Mouse (Mus musculus): ENCODE results near the gene Sipa1l1. TPM values are rescaled to one million over a fixed set of nuclear protein-coding genes. Genes with fewer than 3 reads are reported as not detected.

Sipa1l1 gene
- polyA plus RNA-seq, 1 experiment from 2014 or later, result 17.2 TPM

- no peak overlapping the region for H3K9ac ChIP-seq (replicated peaks; ENCODE audit: low read depth, low read length)
- no peak overlapping the region for H3K4me3 ChIP-seq (ENCODE audit: low read depth, low read length)
- H3K4me1 ChIP-seq (ENCODE audit: control insufficient read depth, insufficient read depth, low read length), result 0 out of 2 replicates have a peak, but pooled peaks cover 4% of the 10 kb centered on the region
- no peaks in the 10 kb centered on the region for H3K9me3 ChIP-seq (ENCODE audit: control insufficient read depth, low read length)
- H3K4me2 ChIP-seq (ENCODE audit: low read depth, low read length), result no peak overlapping the region
- H3K27ac ChIP-seq (ENCODE audit: low read depth, low read length), result no peak overlapping the region
- H3K27me3 ChIP-seq (ENCODE audit: control insufficient read depth, insufficient read depth, low read length), result no peaks in the 10 kb centered on the region
- H3K36me3 ChIP-seq (ENCODE audit: control insufficient read depth, insufficient read depth, low read length), result no peaks in the 10 kb centered on the region
- WGBS, result 93% methylated on average over 2 of the region's 2 CpGs
- ATAC-seq (ENCODE audit: low read depth), result no peak
Measured at GRCm38 (mm10) chr12:82285018-82285417, 115.9 kb downstream of the Sipa1l1 start.

GRCm38 (mm10) chr12:82286068-82286467 is 116.9 kb downstream of the Sipa1l1 start:
- H3K27ac ChIP-seq (ENCODE audit: low read depth, low read length), result no peak overlapping the region
- H3K4me2 ChIP-seq (ENCODE audit: low read depth, low read length), result no peak overlapping the region
- H3K9me3 ChIP-seq (ENCODE audit: control insufficient read depth, low read length), result no peaks in the 10 kb centered on the region
- H3K4me3 ChIP-seq (ENCODE audit: low read depth, low read length), result no peak overlapping the region
- no peak overlapping the region for H3K9ac ChIP-seq (replicated peaks; ENCODE audit: low read depth, low read length)
- 0 out of 2 replicates have a peak, but pooled peaks cover 4% of the 10 kb centered on the region for H3K4me1 ChIP-seq (ENCODE audit: control insufficient read depth, insufficient read depth, low read length)
- 25% methylated on average over 6 of the region's 6 CpGs for WGBS
- H3K27me3 ChIP-seq (ENCODE audit: control insufficient read depth, insufficient read depth, low read length), result no peaks in the 10 kb centered on the region
- H3K36me3 ChIP-seq (ENCODE audit: control insufficient read depth, insufficient read depth, low read length), result no peaks in the 10 kb centered on the region
- ATAC-seq (ENCODE audit: low read depth), result no peak

DNA sequence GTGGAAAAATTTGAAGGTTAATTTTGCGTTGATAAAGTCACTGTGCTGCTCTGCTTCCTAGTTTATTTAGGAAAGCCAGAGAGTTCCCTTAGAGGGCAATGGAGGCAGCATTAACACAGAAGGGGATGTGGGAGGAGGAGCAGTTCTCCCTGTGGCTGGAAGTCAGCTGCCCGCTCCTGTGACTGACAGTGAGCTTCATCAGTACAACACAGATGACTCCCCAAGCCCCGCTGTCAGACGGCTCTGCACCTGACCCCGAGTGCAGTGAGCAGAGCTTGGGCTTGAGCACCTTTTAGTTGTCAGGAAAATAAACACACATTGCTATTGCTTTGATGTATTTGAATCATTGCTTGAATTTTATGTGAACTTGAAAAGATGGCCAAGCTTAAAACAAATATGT is 117.7 kb downstream of the Sipa1l1 start:
- Histone ChIP-seq H3K27me3 (ENCODE audit: control insufficient read depth, insufficient read depth, low read length) (no peaks in the 10 kb centered on the region), H3K36me3 (ENCODE audit: control insufficient read depth, insufficient read depth, low read length) (no peaks in the 10 kb centered on the region), H3K27ac (ENCODE audit: low read depth, low read length) (no peak overlapping the region), H3K9me3 (ENCODE audit: control insufficient read depth, low read length) (no peaks in the 10 kb centered on the region), H3K4me1 (ENCODE audit: control insufficient read depth, insufficient read depth, low read length) (0 out of 2 replicates have a peak, but pooled peaks cover 4% of the 10 kb centered on the region), H3K9ac (replicated peaks; ENCODE audit: low read depth, low read length) (no peak overlapping the region), H3K4me3 (ENCODE audit: low read depth, low read length) (no peak overlapping the region), H3K4me2 (ENCODE audit: low read depth, low read length) (no peak overlapping the region)
- no peak for ATAC-seq (ENCODE audit: low read depth)
- 39% methylated on average over 5 of the region's 5 CpGs for WGBS

DNA sequence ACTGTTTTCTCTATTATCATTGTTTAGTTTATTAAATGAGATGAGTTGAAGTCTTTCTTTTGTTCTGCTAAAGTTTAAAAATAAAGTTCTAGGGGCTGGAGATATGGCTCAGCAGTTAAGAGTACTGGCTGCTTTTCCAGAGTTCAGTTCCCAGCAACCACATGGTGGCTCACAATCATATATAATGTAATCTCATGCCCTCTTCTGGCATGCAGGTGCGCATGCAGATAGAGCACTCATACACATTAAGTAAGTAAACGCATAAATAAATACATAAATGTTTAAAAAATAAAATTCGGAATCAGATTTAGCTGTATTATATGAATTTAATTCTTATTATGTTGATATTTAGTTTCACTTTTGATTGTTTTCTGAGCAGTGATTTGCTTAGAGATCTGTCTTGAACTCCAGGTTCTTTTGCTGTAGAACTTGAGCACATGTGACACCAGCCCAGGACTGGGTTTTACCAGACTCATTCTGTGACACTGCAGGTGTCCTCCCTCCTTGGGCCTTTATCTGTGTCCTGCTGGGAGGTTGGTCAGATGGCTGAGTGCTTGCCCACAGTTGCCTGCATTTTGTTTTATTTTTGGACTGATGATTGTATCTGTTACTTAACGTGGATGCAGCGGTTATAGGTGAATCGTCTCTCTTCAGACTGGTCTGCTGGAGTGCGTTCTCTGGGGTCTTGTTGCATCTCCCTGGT is 124.6 kb downstream of the Sipa1l1 start:
- no peaks in the 10 kb centered on the region for H3K36me3 ChIP-seq (ENCODE audit: control insufficient read depth, insufficient read depth, low read length)
- H3K9ac ChIP-seq (replicated peaks; ENCODE audit: low read depth, low read length), result no peak overlapping the region
- ATAC-seq (ENCODE audit: low read depth), result no peak
- WGBS, result 95% methylated on average over 7 of the region's 7 CpGs
- H3K27me3 ChIP-seq (ENCODE audit: control insufficient read depth, insufficient read depth, low read length), result no peaks in the 10 kb centered on the region
- H3K4me2 ChIP-seq (ENCODE audit: low read depth, low read length), result no peak overlapping the region
- no peaks in the 10 kb centered on the region for H3K4me1 ChIP-seq (ENCODE audit: control insufficient read depth, insufficient read depth, low read length)
- H3K27ac ChIP-seq (ENCODE audit: low read depth, low read length), result no peak overlapping the region
- no peak overlapping the region for H3K4me3 ChIP-seq (ENCODE audit: low read depth, low read length)
- no peaks in the 10 kb centered on the region for H3K9me3 ChIP-seq (ENCODE audit: control insufficient read depth, low read length)

DNA sequence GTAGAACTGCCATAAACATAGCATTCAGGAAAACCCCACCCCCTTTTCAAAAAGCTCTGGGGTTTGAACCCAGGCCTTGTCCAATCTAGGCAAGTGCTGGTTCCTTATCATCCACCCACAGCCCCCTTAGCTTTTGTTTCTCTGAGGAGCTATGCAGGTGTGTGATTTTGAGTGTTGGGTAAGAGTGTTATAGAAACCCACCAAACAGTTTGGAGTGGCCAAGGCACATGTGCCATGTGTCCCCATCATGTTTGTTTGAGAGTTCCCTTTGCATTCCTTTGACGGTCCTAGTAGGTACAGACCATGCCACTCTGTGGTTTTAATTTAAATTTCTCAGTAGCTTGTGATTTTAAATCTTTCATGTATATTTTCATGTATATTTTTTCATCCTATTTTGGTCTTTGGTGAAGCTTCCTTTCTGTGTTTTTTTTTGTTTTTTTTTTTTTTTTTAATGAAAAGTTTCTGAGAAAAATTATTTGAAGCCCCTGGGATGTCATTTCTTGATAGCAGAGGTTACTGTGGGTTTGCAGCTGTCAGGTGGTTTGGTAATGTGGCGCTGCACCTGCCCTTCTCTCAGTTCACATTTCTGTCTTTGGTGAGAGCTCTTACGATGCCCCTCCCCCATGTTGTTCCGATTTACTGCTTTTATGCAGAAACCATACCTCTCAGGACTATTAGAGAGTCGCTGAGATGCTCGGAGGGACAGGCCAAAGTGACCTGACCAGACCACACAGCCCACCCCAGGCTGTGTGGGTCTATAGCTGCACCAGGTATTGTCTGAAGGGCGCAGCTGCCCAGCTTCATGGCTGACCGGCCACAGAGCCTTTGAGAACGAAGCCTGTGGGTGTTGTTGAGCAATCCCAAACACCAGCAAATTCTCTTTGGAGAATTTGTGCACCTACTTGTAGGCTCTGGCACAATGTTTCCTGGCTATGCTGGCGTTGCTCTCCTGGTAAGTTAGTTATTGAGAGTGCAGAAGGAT is 126.1 kb downstream of the Sipa1l1 start:
- no peaks in the 10 kb centered on the region for H3K36me3 ChIP-seq (ENCODE audit: control insufficient read depth, insufficient read depth, low read length)
- H3K9me3 ChIP-seq (ENCODE audit: control insufficient read depth, low read length), result no peaks in the 10 kb centered on the region
- H3K4me1 ChIP-seq (ENCODE audit: control insufficient read depth, insufficient read depth, low read length), result no peaks in the 10 kb centered on the region
- H3K9ac ChIP-seq (replicated peaks; ENCODE audit: low read depth, low read length), result no peak overlapping the region
- no peak overlapping the region for H3K4me3 ChIP-seq (ENCODE audit: low read depth, low read length)
- H3K27me3 ChIP-seq (ENCODE audit: control insufficient read depth, insufficient read depth, low read length), result no peaks in the 10 kb centered on the region
- H3K27ac ChIP-seq (ENCODE audit: low read depth, low read length), result no peak overlapping the region
- H3K4me2 ChIP-seq (ENCODE audit: low read depth, low read length), result no peak overlapping the region
- WGBS, result 74% methylated on average over 10 of the region's 10 CpGs
- ATAC-seq (ENCODE audit: low read depth), result no peak

DNA sequence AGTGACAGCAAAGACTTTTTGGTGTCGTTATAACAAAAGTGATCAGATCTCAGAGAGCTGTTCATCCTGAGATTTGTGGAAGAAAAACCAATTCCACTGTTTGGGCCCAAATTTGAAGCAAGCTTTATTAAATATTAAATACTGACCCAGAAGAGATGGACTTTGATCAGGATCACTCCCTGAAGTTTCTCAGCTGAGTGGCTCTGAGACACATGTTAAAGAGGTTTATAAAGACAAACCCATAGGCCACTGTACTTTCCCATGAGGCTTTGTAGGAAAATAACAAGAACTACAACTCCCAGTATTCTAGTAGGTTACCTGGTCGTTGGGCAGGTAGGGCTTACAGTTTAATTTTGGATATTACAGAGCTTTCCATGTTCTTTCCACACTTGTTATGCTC is 127.2 kb downstream of the Sipa1l1 start:
- no peak for ATAC-seq (ENCODE audit: low read depth)
- no peaks in the 10 kb centered on the region for H3K4me1 ChIP-seq (ENCODE audit: control insufficient read depth, insufficient read depth, low read length)
- H3K4me2 ChIP-seq (ENCODE audit: low read depth, low read length), result no peak overlapping the region
- no peaks in the 10 kb centered on the region for H3K36me3 ChIP-seq (ENCODE audit: control insufficient read depth, insufficient read depth, low read length)
- no peak overlapping the region for H3K27ac ChIP-seq (ENCODE audit: low read depth, low read length)
- 96% methylated on average over 2 of the region's 2 CpGs for WGBS
- H3K27me3 ChIP-seq (ENCODE audit: control insufficient read depth, insufficient read depth, low read length), result no peaks in the 10 kb centered on the region
- H3K9me3 ChIP-seq (ENCODE audit: control insufficient read depth, low read length), result no peaks in the 10 kb centered on the region
- H3K9ac ChIP-seq (replicated peaks; ENCODE audit: low read depth, low read length), result no peak overlapping the region
- H3K4me3 ChIP-seq (ENCODE audit: low read depth, low read length), result no peak overlapping the region

DNA sequence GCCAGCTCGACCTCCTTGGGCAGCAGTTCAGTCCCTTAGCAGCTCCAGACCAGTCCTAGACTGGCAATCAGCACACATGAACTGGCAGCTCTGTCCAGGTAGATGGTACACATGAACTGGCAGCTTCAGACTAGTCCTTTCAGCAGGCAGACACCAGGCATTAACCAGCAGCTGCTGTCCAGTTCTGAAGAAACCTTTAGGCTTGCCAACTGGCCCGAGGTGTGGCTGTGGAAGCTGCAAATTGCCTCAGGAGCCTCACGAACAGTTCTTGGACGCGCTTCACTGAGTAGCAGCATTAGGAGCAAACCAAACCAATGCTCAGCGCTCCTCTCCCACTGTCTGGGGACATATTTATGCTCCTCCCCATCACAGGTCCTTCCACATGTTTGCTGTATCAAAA is 128.1 kb downstream of the Sipa1l1 start:
- no peak overlapping the region for H3K27ac ChIP-seq (ENCODE audit: low read depth, low read length)
- ATAC-seq (ENCODE audit: low read depth), result no peak
- H3K4me1 ChIP-seq (ENCODE audit: control insufficient read depth, insufficient read depth, low read length), result no peaks in the 10 kb centered on the region
- WGBS, result 71% methylated on average over 6 of the region's 6 CpGs
- no peaks in the 10 kb centered on the region for H3K27me3 ChIP-seq (ENCODE audit: control insufficient read depth, insufficient read depth, low read length)
- H3K9me3 ChIP-seq (ENCODE audit: control insufficient read depth, low read length), result no peaks in the 10 kb centered on the region
- no peak overlapping the region for H3K4me3 ChIP-seq (ENCODE audit: low read depth, low read length)
- no peak overlapping the region for H3K4me2 ChIP-seq (ENCODE audit: low read depth, low read length)
- no peaks in the 10 kb centered on the region for H3K36me3 ChIP-seq (ENCODE audit: control insufficient read depth, insufficient read depth, low read length)
- H3K9ac ChIP-seq (replicated peaks; ENCODE audit: low read depth, low read length), result no peak overlapping the region

DNA sequence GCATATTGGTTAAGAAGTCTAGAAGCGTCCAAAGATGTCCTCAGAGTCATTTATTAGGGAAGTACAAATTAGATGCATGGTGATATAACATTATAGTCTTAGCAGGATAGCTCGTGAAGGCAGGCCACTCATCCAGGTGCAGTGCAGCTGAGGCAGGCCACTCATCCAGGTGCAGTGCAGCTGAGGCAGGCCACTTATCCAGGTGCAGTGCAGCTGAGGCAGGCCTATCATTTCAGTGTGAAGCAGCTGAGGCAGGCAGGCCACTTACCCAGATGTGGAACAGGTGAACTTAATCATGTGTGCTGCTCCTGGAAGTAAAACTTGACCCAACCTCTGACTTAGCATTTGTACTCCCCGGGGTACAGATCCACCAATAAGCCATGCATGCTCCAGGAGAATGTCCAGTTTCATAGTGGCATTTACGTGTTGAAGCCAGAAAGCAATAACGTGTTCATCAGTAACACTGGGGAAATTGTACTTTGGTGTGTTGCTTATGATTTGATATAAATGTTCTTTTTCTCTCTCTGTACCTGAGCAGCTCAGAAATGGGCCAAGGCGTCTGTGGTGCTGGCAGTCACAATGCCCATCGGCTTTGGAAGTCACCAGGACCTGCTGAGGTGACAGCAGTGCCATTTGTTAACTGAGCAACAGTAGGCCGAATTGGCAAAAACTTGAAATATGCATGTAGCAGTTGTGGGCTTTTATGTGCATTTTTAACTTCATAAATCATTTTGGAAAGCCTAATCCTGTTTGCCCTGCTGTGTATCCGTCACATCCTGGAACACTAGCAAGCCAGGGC is 129.7 kb downstream of the Sipa1l1 start:
- no peak for ATAC-seq (ENCODE audit: low read depth)
- Histone ChIP-seq H3K4me1 (ENCODE audit: control insufficient read depth, insufficient read depth, low read length) (no peaks in the 10 kb centered on the region), H3K27me3 (ENCODE audit: control insufficient read depth, insufficient read depth, low read length) (no peaks in the 10 kb centered on the region), H3K4me2 (ENCODE audit: low read depth, low read length) (no peak overlapping the region), H3K36me3 (ENCODE audit: control insufficient read depth, insufficient read depth, low read length) (no peaks in the 10 kb centered on the region), H3K4me3 (ENCODE audit: low read depth, low read length) (no peak overlapping the region), H3K9me3 (ENCODE audit: control insufficient read depth, low read length) (no peaks in the 10 kb centered on the region), H3K27ac (ENCODE audit: low read depth, low read length) (no peak overlapping the region), H3K9ac (replicated peaks; ENCODE audit: low read depth, low read length) (no peak overlapping the region)
- WGBS, result 88% methylated on average over 9 of the region's 9 CpGs

Data from neural tube, embryonic 14.5 days (tissue).